Mouse (Mus musculus): ENCODE measurements around the gene Lama2.

- TF ChIP-seq POLR2A (IDR thresholded peaks at IDR 0.05; ENCODE audit: control insufficient read depth, extremely low read depth, insufficient read depth, low read length, poor library complexity) = no peak
- TF ChIP-seq CTCF (IDR thresholded peaks at IDR 0.05; ENCODE audit: borderline replicate concordance, control insufficient read depth, extremely low read depth, insufficient read depth, low read length, poor library complexity) = no peak
Measured at GRCm38 (mm10) chr10:27500863-27501262, 118.7 kb downstream of the Lama2 start.
